ENCODE assay signal across 20 mouse cellular contexts in the genomic region with DNA sequence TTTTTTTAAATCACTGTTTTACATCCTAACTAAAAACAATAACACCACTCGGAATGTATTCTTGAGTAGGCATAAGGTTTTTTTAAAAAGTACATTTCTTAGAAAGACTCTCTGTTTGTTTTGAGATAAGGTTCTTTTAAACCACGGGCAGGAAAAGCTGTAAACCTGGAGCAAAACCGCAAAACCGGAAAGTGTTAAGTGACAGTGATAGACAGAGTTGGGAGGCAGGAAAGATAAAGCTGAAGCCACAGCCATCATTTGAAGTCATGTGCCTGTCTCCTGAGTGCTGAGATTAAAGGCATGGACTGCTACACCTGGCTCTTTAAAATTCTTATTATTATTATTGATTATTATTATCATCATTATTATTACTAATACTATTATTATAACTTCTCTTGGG. TPM values are rescaled to one million over a fixed set of nuclear protein-coding genes. Genes with fewer than 3 reads are reported as not detected.
A peak's percentile ranks its signal among the peaks of the same experiment; 100 is the strongest.
DNase-seq lines count a peak whose midpoint lies in the region; ATAC-seq lines count a peak whose summit lies in the region.
"Had no signal": no experiment of that assay in that cellular context is flagged by ENCODE, and none has a peak within 500 bp of the region (broad histone marks: within the 10 kb centered on the region; RNA-seq: fewer than 3 reads in every experiment).

No protein-coding gene starts in this region.

- ATAC-seq in common myeloid progenitor, adult 5-6 weeks (replicated peaks; ENCODE audit: low read depth, poor library complexity, severe bottlenecking): peak; percentile 73
- peak; percentile 51 for ATAC-seq in megakaryocyte progenitor cell, adult 5-6 weeks (replicated peaks; ENCODE audit: poor library complexity)
- ATAC-seq: activated CD4-positive, CD25-positive, alpha-beta regulatory T cell, adult 4 months; forebrain, embryonic 13.5 days; forebrain, embryonic 15.5 days; forebrain, postnatal 0 days; Patski had no signal

- peak; percentile 69 for DNase-seq in 416B (ENCODE audit: low read depth)
- DNase-seq in kidney, postnatal 25 days: no peak
- no peak for DNase-seq in cerebellum, postnatal 4 days (ENCODE audit: low spot score in 2 of 2)
- DNase-seq: adrenal gland, adult 8-10 months; adrenal gland, postnatal 14 days; adrenal gland, postnatal 36 days; cerebellum, adult 11-12 months; cerebellum, adult 2 months; cerebellum, adult 9-10 months; cerebellum, postnatal 10 days; cerebellum, postnatal 25 days; forebrain, postnatal 0 days had no signal

RNA-seq across cellular contexts. Expression of gene Pramef12, which starts 5.6 kb away (rescaled TPM):
- total RNA-seq in common myeloid progenitor, adult 5-6 weeks (2017): not detected in 2 replicates
- not detected in 2 replicates for total RNA-seq in megakaryocyte progenitor cell, adult 5-6 weeks (2015)
- not detected in 2 replicates for total RNA-seq in megakaryocyte progenitor cell, adult 5-6 weeks (2017)
- total RNA-seq: adrenal gland, adult 18-20 months; adrenal gland, adult 8-10 months; adrenal gland, postnatal 14 days; adrenal gland, postnatal 36 days; forebrain, postnatal 0 days had no signal

RNA-seq across cellular contexts. Expression of gene Pramef20, which starts 25.0 kb away (rescaled TPM):
- not detected in 2 replicates for total RNA-seq in common myeloid progenitor, adult 5-6 weeks (2017)
- not detected in 2 replicates for total RNA-seq in megakaryocyte progenitor cell, adult 5-6 weeks (2015)
- total RNA-seq in megakaryocyte progenitor cell, adult 5-6 weeks (2017): not detected in 2 replicates
- total RNA-seq: adrenal gland, adult 18-20 months; adrenal gland, adult 8-10 months; adrenal gland, postnatal 14 days; adrenal gland, postnatal 36 days; forebrain, postnatal 0 days; G1E had no signal

RNA-seq across cellular contexts. Expression of gene 1700012P22Rik, which starts 35.9 kb away (rescaled TPM):
- total RNA-seq in common myeloid progenitor, adult 5-6 weeks (2017): not detected in 2 replicates
- not detected in 2 replicates for total RNA-seq in megakaryocyte progenitor cell, adult 5-6 weeks (2015)
- not detected in 2 replicates for total RNA-seq in megakaryocyte progenitor cell, adult 5-6 weeks (2017)
- total RNA-seq: adrenal gland, adult 18-20 months; adrenal gland, adult 8-10 months; adrenal gland, postnatal 14 days; adrenal gland, postnatal 36 days; forebrain, postnatal 0 days; G1E had no signal

RNA-seq across cellular contexts. Expression of gene Gm13119, which starts 45.0 kb away (rescaled TPM):
- not detected in 2 replicates for total RNA-seq in common myeloid progenitor, adult 5-6 weeks (2017)
- total RNA-seq in megakaryocyte progenitor cell, adult 5-6 weeks (2015): not detected in 2 replicates
- total RNA-seq in megakaryocyte progenitor cell, adult 5-6 weeks (2017): not detected in 2 replicates
- total RNA-seq: adrenal gland, adult 18-20 months; adrenal gland, adult 8-10 months; adrenal gland, postnatal 14 days; adrenal gland, postnatal 36 days; forebrain, postnatal 0 days; G1E had no signal

RNA-seq across cellular contexts. Expression of gene Gm9944, which starts 50.4 kb away (rescaled TPM):
- not detected in 2 replicates for total RNA-seq in common myeloid progenitor, adult 5-6 weeks (2017)
- total RNA-seq in megakaryocyte progenitor cell, adult 5-6 weeks (2015): not detected in 2 replicates
- not detected in 2 replicates for total RNA-seq in megakaryocyte progenitor cell, adult 5-6 weeks (2017)
- total RNA-seq: adrenal gland, adult 18-20 months; adrenal gland, adult 8-10 months; adrenal gland, postnatal 14 days; adrenal gland, postnatal 36 days; forebrain, postnatal 0 days; G1E had no signal
